Mouse (Mus musculus): ENCODE measurements around the gene Ush2a. TPM values are rescaled to one million over a fixed set of nuclear protein-coding genes. Genes with fewer than 3 reads are reported as not detected.

Gene Ush2a
- total RNA-seq, 2 experiments from 2014 or later: 0.13 to 0.15 TPM

GRCm38 (mm10) chr1:188320204-188320603 lies 58.4 kb downstream of the Ush2a start:
- H3K27ac ChIP-seq: no peak overlapping the region
- no peak for DNase-seq (ENCODE audit: low spot score in 2 of 2)
- no peak for TF ChIP-seq CTCF (conservative IDR thresholded peaks at IDR 0.05)
- H3K4me3 ChIP-seq: no peak overlapping the region

- peak; percentile 46 for TF ChIP-seq CTCF (conservative IDR thresholded peaks at IDR 0.05)
- Histone ChIP-seq H3K27ac (no peak overlapping the region), H3K4me3 (no peak overlapping the region)
- no peak for DNase-seq (ENCODE audit: low spot score in 2 of 2)
These were observed 59.7 kb downstream of the Ush2a start for GRCm38 (mm10) chr1:188321534-188321933.

- no peak overlapping the region for H3K4me3 ChIP-seq
- no peak for TF ChIP-seq CTCF (conservative IDR thresholded peaks at IDR 0.05)
- no peak for DNase-seq (ENCODE audit: low spot score in 2 of 2)
- no peak overlapping the region for H3K27ac ChIP-seq
These were observed 68.6 kb downstream of the Ush2a start for GRCm38 (mm10) chr1:188330406-188330805.

- no peak for DNase-seq (ENCODE audit: low spot score in 2 of 2)
- no peak for TF ChIP-seq CTCF (conservative IDR thresholded peaks at IDR 0.05)
- H3K4me3 ChIP-seq: no peak overlapping the region
- no peak overlapping the region for H3K27ac ChIP-seq
These were observed 72.1 kb downstream of the Ush2a start for GRCm38 (mm10) chr1:188333936-188334335.

- DNase-seq (ENCODE audit: low spot score in 2 of 2): no peak
- H3K4me3 ChIP-seq: no peak overlapping the region
- H3K27ac ChIP-seq: no peak overlapping the region
- TF ChIP-seq CTCF (conservative IDR thresholded peaks at IDR 0.05): no peak
These were observed 85.9 kb downstream of the Ush2a start for GRCm38 (mm10) chr1:188347762-188348161.

- Histone ChIP-seq H3K4me3 (no peak overlapping the region), H3K27ac (no peak overlapping the region)
- no peak for DNase-seq (ENCODE audit: low spot score in 2 of 2)
- no peak for TF ChIP-seq CTCF (conservative IDR thresholded peaks at IDR 0.05)
These were observed 92.9 kb downstream of the Ush2a start for GRCm38 (mm10) chr1:188354726-188355125.

GRCm38 (mm10) chr1:188363548-188363947 lies 101.7 kb downstream of the Ush2a start:
- no peak for TF ChIP-seq CTCF (conservative IDR thresholded peaks at IDR 0.05)
- Histone ChIP-seq H3K4me3 (no peak overlapping the region), H3K27ac (no peak overlapping the region)
- DNase-seq (ENCODE audit: low spot score in 2 of 2): peak; percentile 9 to 15

GRCm38 (mm10) chr1:188385180-188385579 lies 123.4 kb downstream of the Ush2a start:
- no peak overlapping the region for H3K27ac ChIP-seq
- no peak for DNase-seq (ENCODE audit: low spot score in 2 of 2)
- TF ChIP-seq CTCF (conservative IDR thresholded peaks at IDR 0.05): no peak
- no peak overlapping the region for H3K4me3 ChIP-seq

- Histone ChIP-seq H3K4me3 (no peak overlapping the region), H3K27ac (no peak overlapping the region)
- TF ChIP-seq CTCF (conservative IDR thresholded peaks at IDR 0.05): no peak
- DNase-seq (ENCODE audit: low spot score in 2 of 2): no peak
These were observed 124.0 kb downstream of the Ush2a start for GRCm38 (mm10) chr1:188385733-188386261.

GRCm38 (mm10) chr1:188387321-188387720 lies 125.5 kb downstream of the Ush2a start:
- DNase-seq (ENCODE audit: low spot score in 2 of 2): no peak
- H3K4me3 ChIP-seq: no peak overlapping the region
- TF ChIP-seq CTCF (conservative IDR thresholded peaks at IDR 0.05): no peak
- H3K27ac ChIP-seq: no peak overlapping the region

- Histone ChIP-seq H3K4me3 (no peak overlapping the region), H3K27ac (no peak overlapping the region)
- DNase-seq (ENCODE audit: low spot score in 2 of 2): no peak
- no peak for TF ChIP-seq CTCF (conservative IDR thresholded peaks at IDR 0.05)
These were observed 126.1 kb downstream of the Ush2a start for GRCm38 (mm10) chr1:188387820-188388471.

GRCm38 (mm10) chr1:188390080-188390479 lies 128.3 kb downstream of the Ush2a start:
- TF ChIP-seq CTCF (conservative IDR thresholded peaks at IDR 0.05): no peak
- DNase-seq (ENCODE audit: low spot score in 2 of 2): no peak
- Histone ChIP-seq H3K4me3 (no peak overlapping the region), H3K27ac (no peak overlapping the region)

GRCm38 (mm10) chr1:188407176-188407575 lies 145.4 kb downstream of the Ush2a start:
- H3K4me3 ChIP-seq: no peak overlapping the region
- TF ChIP-seq CTCF (conservative IDR thresholded peaks at IDR 0.05): no peak
- no peak for DNase-seq (ENCODE audit: low spot score in 2 of 2)
- H3K27ac ChIP-seq: no peak overlapping the region
